Mouse (Mus musculus) left cerebral cortex, adult 9 months (tissue): ENCODE data around the gene Wdr59.

Experiments
- DNase-seq, 2 experiments: peaks; one replicate each; pipeline ENCODE4 v3.0.0; 2022; ENCODE audit warnings: low spot score in 2 of 2

Wdr59 gene

GRCm38 (mm10) chr8:111493176-111493575 is 28.7 kb downstream of the Wdr59 start:
- no peak for DNase-seq

DNA sequence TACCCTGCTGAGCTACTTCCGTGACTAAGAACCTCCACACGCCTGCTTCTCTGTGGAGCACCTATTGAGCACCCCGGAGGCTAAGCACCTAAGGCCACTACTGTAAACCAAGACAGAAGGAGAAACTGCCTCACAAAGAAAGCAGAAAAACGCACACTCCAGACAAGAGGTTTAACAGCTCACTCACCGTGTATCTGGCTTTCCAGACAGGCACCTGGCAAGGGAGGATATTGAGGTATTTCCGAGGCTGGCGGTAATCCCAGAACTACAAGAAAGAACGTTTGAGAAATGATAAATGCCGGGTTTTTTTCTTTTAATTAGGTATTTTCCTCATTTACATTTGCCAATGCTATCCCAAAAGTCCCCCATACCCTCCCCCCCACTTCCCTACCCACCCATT is 29.4 kb downstream of the Wdr59 start:
- DNase-seq, result no peak

DNA sequence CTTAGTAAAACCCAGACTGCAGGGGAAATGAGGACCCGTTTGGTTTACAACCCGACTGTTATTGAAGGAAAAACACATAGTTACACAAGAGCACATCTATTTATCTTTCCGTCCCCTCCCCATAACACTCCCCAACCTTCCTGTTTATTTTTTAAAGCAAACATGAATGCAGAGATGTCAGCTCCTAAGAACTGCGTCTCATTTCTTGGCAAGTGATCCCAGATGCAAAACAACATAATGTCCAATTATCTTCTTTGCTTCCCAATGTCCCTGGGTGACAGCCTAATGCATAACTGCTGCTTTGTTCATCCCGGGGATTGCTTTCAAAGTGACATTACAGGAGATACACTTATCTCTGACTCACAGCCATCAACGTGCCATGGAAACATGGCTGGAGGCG is 30.7 kb downstream of the Wdr59 start:
- DNase-seq, result no peak

DNA sequence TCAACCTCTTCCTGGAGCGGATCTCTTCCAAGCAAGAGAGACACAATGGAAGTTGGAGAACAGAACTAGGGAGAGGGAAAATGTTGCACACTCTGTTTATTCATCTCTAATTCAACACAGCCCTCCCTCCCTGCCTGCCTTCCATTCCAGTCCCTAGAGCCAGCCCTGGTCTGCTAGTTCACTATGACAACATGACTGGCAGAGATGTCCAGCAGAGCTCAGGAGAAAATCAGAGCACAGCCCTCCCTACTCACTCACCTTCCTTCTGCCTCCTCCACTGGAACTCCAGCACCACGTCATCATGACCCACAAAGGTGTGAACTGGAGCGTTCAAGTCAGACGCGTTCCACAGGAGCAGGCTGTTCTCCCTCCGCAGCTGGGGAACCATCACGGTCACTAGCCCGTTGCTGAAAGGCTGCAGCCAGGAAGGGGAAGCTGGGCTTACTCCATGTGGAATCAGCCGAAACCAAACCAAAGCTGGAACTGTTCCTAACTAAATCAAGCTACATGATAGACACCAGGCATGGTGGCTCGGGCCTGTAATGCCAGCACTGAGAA is 31.8 kb downstream of the Wdr59 start:
- DNase-seq, result no peak

DNA sequence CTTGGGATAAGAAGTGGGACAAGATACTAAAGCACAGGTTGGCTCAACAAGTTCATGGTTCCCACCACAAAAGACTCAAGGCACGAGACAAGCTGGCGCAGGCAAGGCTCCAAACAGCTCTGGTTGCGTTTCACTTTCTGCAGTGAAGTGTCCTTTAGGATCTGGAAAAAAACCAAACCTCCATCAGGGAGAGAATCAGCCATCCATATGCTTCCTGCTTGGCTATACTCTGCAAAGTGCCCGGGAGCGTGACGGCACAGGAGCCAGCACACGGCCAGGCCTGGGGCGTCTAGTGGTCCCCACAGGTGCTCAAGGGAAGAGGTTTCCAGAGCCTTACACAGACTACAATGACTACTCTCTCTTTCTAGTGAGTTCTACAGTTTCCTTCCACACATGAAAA is 41.2 kb downstream of the Wdr59 start:
- DNase-seq, result no peak

DNA sequence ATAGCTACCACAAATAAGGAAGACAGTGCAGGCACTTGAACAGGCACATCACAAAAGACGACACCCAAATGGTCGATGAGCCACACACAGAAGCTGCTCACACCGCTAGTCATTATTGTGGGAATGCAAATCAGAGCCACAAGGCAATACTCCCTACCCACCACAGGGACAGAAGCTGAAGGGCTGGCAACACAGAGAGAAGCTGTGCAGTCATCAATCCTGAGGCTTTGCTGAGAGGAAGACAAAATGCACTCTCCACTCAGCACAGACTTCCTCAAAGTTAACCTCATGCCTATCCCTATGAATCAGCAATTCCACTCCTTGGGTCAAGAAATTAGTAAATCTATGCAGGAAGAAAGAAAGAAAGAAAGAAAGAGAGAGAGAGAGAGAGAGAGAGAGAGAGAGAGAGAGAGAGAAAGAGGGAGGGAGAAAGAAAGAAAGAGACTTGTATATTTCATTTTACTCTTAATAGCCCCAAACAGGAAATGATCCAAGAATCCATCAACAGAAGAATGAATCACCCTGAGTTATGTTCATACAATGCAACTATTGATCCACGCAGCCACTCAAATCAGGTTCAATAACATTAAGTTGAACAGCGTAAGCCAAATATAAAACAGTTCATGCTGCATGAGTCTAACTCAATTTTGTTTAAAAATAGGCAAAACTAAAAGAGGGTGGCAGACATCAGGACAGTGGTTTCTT is 44.0 kb downstream of the Wdr59 start:
- no peak for DNase-seq

- DNase-seq, result no peak
Measured at GRCm38 (mm10) chr8:111471526-111472081, 50.3 kb downstream of the Wdr59 start.

DNA sequence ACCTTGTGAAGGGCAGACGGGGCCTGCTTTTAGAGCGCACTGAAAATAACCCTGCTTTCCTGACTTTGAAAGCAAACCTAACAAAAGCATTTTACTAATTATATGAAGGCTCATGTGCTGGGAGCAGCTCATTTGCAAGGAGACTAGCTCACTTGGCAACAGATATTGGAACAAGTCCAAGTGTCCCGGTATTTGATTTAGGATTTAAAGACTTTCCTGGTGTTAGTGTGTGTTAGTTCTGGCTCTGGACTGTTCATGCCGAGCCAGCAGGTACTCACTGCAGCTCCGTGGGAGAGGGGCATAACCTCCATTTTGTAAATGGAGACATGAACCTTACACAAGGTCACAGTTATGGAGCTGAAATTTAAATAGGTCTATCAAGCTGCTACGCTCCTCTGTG is 52.9 kb downstream of the Wdr59 start:
- peak; percentile 30 to 37 for DNase-seq

DNA sequence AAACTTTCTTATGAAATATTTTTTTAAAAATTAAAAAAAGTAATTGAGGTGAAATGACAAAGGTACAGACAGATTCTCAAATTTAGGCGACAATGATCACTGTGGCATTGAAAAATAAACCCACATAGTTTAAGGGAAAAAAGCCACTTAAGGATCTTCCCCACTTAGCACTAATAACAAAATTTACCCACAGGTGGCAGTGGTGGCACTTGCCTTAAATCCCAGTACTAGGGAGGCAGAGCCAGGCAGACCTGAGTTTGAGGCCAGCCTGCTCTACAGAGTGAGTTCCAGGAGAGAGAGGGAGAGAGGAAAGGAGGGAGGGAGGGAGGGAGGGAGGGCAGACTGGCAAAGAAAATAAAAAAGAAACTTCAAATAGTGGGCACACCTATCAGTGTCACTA is 56.6 kb downstream of the Wdr59 start:
- DNase-seq, result no peak

- DNase-seq, result no peak
Measured at GRCm38 (mm10) chr8:111464526-111464925, 57.4 kb downstream of the Wdr59 start.

GRCm38 (mm10) chr8:111449671-111450070 is 72.2 kb downstream of the Wdr59 start:
- DNase-seq, result no peak

DNA sequence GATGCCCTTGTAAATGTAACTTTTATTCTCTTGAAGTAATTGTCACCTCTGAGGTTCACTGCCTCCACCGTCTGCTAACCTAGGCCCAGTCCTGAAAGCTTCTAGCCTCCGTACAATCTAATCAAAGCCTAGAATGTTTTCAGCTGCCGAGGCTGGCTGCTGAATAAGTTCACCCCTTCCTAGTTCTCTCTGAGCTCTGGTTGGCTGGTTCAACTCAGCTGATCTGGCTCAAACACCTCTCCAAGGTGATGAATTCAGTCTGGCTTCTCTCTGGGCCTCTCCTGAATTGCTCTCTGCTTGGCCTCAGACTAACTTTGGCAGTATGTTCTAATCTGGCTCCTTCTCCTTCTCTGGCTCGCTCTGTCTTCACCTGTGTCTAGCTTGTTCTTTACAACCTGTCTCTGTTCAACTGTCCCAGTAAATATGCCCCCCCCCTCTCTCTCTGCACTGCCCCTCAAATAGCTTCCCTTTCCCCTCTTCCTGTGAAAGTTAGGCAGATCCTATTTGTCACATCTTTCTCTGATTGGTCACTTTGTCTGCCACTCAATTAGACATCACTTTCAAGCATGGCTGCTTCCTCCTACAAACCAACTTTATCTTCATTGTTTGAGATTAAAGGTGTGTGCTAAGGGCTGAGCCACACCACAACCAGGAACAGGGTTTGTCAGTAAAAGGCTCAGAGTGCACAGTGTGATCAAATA is 75.8 kb downstream of the Wdr59 start:
- no peak for DNase-seq

DNA sequence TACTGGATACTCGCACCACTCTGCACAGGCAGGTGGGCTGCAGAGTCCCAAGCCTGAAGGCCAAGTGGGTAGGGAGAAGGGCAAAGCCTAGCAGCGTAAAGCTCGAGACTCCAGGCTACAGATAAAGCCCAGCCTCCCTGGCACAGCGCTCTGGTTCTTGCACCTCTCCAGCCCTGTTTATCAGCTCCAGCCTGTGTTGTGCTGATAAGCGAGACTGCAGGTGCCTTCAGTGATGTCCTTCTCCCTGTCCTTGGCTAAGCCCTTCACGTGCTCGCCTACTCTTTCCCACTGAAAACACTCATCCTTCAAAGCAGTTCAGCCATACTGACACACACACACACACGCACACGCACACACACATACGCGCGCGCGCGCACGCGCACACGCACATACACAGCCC is 76.3 kb downstream of the Wdr59 start:
- DNase-seq, result no peak

DNA sequence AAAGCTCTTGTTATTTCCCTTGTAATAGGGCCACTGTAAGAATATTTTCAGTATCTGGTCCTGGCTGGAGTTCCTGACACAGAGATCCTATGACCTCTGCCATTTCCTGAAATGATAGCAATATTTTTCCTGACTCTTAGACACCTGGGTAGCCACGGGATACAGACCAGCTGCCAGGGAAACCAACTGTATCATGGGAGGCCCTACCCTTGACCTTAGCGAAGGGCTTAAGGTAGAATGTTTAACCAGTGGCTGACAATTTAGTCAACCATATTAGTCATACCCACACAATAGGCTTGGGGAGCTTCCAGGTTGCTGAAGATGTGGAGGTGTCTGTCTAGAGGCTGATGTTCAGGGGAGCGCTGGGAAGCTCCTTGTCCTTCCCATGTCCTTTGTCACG is 77.6 kb downstream of the Wdr59 start:
- DNase-seq, result no peak

GRCm38 (mm10) chr8:111439189-111439588 is 82.7 kb downstream of the Wdr59 start:
- peak; percentile 32 to 91 for DNase-seq

DNA sequence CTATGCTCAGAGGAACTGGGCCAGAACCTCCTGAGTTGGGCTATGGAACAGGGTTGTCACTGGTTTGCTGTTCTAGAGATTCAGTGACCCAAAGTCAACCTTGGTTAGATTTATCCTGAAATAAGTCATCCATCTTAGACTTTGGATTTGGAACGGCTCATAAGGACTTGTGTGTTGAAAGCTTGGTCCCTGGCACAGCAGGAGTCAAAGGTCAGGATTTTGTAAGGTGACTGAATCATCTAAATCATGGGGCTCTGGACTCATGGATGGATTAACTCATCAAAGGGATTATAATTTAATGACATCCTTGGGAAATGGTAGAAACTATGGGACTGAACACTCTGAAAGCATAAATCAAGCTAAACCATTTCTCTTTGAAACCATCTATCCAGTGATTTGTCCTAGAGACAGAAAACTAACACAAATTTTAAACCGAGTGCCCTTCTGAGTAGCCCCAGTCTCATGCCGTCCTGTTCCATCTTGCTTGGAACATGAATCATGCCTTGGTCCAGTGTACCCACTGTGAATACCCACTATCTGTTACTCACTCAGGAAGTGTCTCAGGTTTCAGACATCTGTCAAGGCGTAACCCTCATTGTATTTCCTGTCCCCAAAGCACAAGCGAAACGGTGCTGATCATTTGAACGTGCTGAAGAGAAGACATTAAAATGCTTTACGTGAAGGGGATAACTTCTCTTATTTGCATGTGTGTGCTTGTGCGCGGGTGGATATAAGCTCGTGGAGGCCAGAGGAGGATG is 86.6 kb downstream of the Wdr59 start:
- DNase-seq, result no peak

DNA sequence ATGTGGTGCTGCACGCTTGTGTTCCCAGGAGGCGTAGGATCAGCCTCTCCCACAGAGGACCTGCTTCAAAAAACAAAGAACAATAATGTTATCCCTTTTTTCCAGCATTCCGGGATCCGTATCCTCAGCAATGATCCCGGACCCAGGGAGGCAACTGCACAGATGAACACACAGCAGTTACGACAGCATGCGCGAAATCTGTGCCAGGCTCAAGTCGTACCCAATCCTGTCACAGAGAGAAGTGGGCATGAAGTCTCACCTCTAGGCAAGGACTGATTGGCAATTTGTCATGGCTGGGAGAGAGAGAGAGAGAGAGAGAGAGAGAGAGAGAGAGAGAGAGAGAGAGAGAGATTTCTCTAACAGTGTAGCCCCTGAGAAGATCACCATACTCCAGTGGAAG is 97.2 kb downstream of the Wdr59 start:
- DNase-seq, result no peak

DNA sequence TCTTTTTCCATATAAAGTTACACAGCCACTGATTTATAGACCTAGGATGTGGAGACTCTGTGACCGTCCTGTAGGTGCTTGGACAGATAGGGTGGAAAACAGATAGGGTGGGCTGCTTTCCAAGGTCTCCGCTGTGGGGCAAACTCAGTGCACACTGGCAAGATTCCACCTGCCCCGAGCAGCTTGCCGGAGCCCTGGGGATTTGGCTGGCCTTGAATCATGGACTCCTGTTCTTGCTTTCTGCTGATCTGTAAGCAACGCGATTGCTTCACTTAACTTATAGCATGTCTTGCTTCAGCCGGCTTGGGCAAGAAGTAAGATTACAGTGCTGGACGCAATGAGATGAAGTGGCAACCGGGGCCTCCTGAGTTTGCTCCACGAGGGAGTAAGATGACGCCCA is 97.7 kb downstream of the Wdr59 start:
- no peak for DNase-seq

DNA sequence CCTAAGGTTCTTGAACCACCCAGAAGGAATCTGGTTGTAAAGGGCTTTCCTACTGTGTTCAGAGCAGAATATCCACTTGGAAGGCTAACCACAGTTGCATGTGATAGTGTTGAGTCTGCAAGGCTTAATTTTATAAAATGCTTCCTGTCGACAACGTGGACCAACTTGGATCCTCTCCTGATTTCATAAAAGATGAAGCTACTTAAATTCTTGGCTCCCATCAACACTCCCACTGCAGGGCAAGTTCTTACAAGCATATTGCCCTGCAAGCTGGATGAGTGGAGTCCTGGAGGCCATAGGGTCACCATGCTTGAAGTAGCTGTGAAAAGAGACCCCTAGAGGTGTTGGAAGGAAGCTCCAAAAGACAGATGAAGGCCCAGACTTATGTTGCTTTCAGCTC is 99.3 kb downstream of the Wdr59 start:
- DNase-seq, result no peak

DNA sequence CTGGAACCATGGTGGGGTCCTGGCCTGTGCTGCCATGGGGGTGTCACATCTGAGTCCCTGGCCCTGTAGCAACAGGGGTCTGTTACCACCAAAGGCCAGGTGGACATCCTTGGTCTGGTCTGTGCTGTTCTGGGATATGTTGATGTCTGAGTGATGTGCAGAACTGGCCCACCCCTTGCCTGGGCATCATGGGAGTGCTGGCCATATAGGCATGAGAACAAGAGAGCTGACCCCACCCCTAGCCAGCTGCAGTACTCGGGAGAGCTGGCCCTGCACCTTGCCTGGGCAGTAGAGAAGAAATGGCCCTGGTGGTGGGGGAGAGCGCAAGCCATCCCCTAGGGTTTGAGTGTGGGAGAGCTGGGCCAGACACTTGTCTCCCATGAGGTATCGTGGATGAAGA is 102.7 kb downstream of the Wdr59 start:
- no peak for DNase-seq

DNA sequence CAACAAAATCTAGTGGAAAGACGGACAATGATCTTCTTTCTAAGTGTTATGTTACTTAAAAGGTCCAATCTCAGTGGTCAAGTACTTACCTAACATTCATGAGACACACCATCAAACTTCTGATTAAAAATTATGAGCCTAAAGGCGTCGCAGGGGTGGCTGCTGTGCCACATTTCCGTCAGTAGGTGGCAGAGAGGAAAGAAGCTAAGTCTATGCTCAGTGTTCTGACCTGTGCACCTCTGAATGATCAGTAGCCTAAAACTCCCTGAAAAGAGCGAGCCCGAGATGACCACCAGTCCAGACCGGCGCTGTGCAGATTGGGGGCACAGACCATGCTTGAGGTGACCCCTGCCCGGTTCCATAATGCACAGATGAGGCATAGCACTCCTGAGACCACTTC is 103.3 kb downstream of the Wdr59 start:
- no peak for DNase-seq

GRCm38 (mm10) chr8:111417222-111417621 is 104.7 kb downstream of the Wdr59 start:
- DNase-seq, result no peak
